Comparison of ENCODE assay signal across 7 mouse cellular contexts in genomic region chr13:48624968-48625398, GRCm38 (mm10). TPM values are rescaled to one million over a fixed set of nuclear protein-coding genes. Genes with fewer than 3 reads are reported as not detected.
DNase-seq lines count a peak whose midpoint lies in the region; ATAC-seq and TF ChIP-seq lines count a peak whose summit lies in the region.

No protein-coding gene starts in this region.

- H3K4me1 ChIP-seq in neural tube, embryonic 11.5 days (ENCODE audit: control insufficient read depth, insufficient read depth, low read length) = no peaks in the 10 kb centered on the region
- H3K4me1 ChIP-seq in intestine, postnatal 0 days (replicated peaks; ENCODE audit: control insufficient read depth, insufficient read depth, low read length) = no peaks in the 10 kb centered on the region
- peaks cover 11% of the 10 kb centered on the region for H3K4me1 ChIP-seq in neural tube, embryonic 15.5 days

- peak overlapping the region; percentile 66 for H3K4me2 ChIP-seq in neural tube, embryonic 11.5 days (ENCODE audit: low read depth)
- H3K4me2 ChIP-seq in intestine, postnatal 0 days (replicated peaks; ENCODE audit: low read depth) = peak overlapping the region; percentile 85
- H3K4me2 ChIP-seq in neural tube, embryonic 15.5 days = peak overlapping the region; percentile 87

- H3K27me3 ChIP-seq in neural tube, embryonic 11.5 days (ENCODE audit: control insufficient read depth, insufficient read depth, low read length) = no peaks in the 10 kb centered on the region
- 0 out of 2 replicates have a peak, but pooled peaks cover 3% of the 10 kb centered on the region for H3K27me3 ChIP-seq in intestine, postnatal 0 days (replicated peaks; ENCODE audit: control insufficient read depth, insufficient read depth, low read length)
- no peaks in the 10 kb centered on the region for H3K27me3 ChIP-seq in neural tube, embryonic 15.5 days (replicated peaks)

- peak overlapping the region; percentile 62 for H3K4me3 ChIP-seq in neural tube, embryonic 11.5 days (ENCODE audit: low read depth, low read length)
- H3K4me3 ChIP-seq in intestine, postnatal 0 days (ENCODE audit: low read depth, low read length) = peak overlapping the region; percentile 65
- H3K4me3 ChIP-seq in neural tube, embryonic 15.5 days (replicated peaks) = peak overlapping the region; percentile 89

- 3% methylated on average over 26 of the region's 26 CpGs for WGBS in neural tube, embryonic 11.5 days
- 1% methylated on average over 26 of the region's 26 CpGs for WGBS in intestine, postnatal 0 days
- 2% methylated on average over 26 of the region's 26 CpGs for WGBS in neural tube, embryonic 15.5 days

- ATAC-seq in neural tube, embryonic 11.5 days (ENCODE audit: insufficient read depth, low FRiP score, low TSS enrichment) = peak; percentile 5
- ATAC-seq in erythroblast, adult 5-6 weeks (replicated peaks; ENCODE audit: low FRiP score, poor library complexity, severe bottlenecking) = peak; percentile 48; the same call in 1 of the 2 replicates
- no peak for ATAC-seq in intestine, postnatal 0 days
- ATAC-seq in neural tube, embryonic 15.5 days (ENCODE audit: low FRiP score) = peak; percentile 87

- H3K9me3 ChIP-seq in neural tube, embryonic 11.5 days (ENCODE audit: control insufficient read depth, low read length) = no peaks in the 10 kb centered on the region
- H3K9me3 ChIP-seq in intestine, postnatal 0 days (ENCODE audit: control insufficient read depth) = no peaks in the 10 kb centered on the region
- no peaks in the 10 kb centered on the region for H3K9me3 ChIP-seq in neural tube, embryonic 15.5 days (replicated peaks)

- TF ChIP-seq CTCF in intestine, postnatal 0 days (IDR thresholded peaks at IDR 0.05; ENCODE audit: low read depth) = no peak

- H3K36me3 ChIP-seq in neural tube, embryonic 11.5 days (ENCODE audit: control insufficient read depth, insufficient read depth, low read length) = no peaks in the 10 kb centered on the region
- H3K36me3 ChIP-seq in intestine, postnatal 0 days (ENCODE audit: control insufficient read depth, insufficient read depth) = no peaks in the 10 kb centered on the region
- H3K36me3 ChIP-seq in neural tube, embryonic 15.5 days = no peaks in the 10 kb centered on the region

- H3K9ac ChIP-seq in neural tube, embryonic 11.5 days (ENCODE audit: low read length) = peak overlapping the region; percentile 89
- peak overlapping the region; percentile 69 for H3K9ac ChIP-seq in intestine, postnatal 0 days (ENCODE audit: low read depth, low read length)
- peak overlapping the region; percentile 95 for H3K9ac ChIP-seq in neural tube, embryonic 15.5 days (replicated peaks)

- peak overlapping the region; percentile 68; the same call in 1 of the 2 replicates for H3K27ac ChIP-seq in neural tube, embryonic 11.5 days (ENCODE audit: low read depth, low read length)
- H3K27ac ChIP-seq in intestine, postnatal 0 days (ENCODE audit: low read depth, low read length) = peak overlapping the region; percentile 41
- peak overlapping the region; percentile 91 for H3K27ac ChIP-seq in neural tube, embryonic 15.5 days (replicated peaks)

- no peak for DNase-seq in neural tube, embryonic 11.5 days (ENCODE audit: low spot score)
- DNase-seq in neural tube, embryonic 10.5 days (ENCODE audit: extremely low spot score, low spot score) = no peak
- no peak for DNase-seq in adrenal gland, adult 2 months
- no peak for DNase-seq in gastrocnemius, postnatal 36 days

- intact Hi-C loops in gastrocnemius, postnatal 36 days (cut with DNase I) = no loop called here

RNA-seq across cellular contexts. Expression of gene Ptpdc1, which starts 0.5 kb away (rescaled TPM):
- 14.5 and 15.0 TPM in 2 replicates for polyA plus RNA-seq in neural tube, embryonic 11.5 days (2014; fragmentation: Nextera tagmentation; extraction: Ambion mirVana)
- total RNA-seq in erythroblast, adult 5-6 weeks (2015; ENCODE audit: low replicate concordance) = 1.0 TPM in 1 of 2 replicates, not detected in the other
- total RNA-seq in erythroblast, adult 5-6 weeks (2017; ENCODE audit: low replicate concordance) = 0.43 and 0.56 TPM in 2 replicates
- polyA plus RNA-seq in intestine, postnatal 0 days (2015; fragmentation: Nextera tagmentation; extraction: Ambion mirVana) = 1.9 and 2.5 TPM in 2 replicates
- 15.2 and 17.5 TPM in 2 replicates for polyA plus RNA-seq in neural tube, embryonic 15.5 days (2015; fragmentation: Nextera tagmentation; extraction: Ambion mirVana)
- 1 to 10 TPM; 4.6 to 9.8 TPM for total RNA-seq in adrenal gland, adult 2 months (2021)
- polyA plus RNA-seq in adrenal gland, adult 2 months (2012; rRNA removed) = 1.3 and 1.4 TPM in 2 replicates
- 1 to 10 TPM; 3.4 to 3.8 TPM for total RNA-seq in gastrocnemius, postnatal 36 days (2021)

RNA-seq across cellular contexts. Expression of gene Barx1, which starts 37.8 kb away (rescaled TPM):
- 0.51 TPM in 1 of 2 replicates, not detected in the other for polyA plus RNA-seq in neural tube, embryonic 11.5 days (2014; fragmentation: Nextera tagmentation; extraction: Ambion mirVana)
- total RNA-seq in erythroblast, adult 5-6 weeks (2015; ENCODE audit: low replicate concordance) = not detected in 2 replicates
- not detected in 2 replicates for total RNA-seq in erythroblast, adult 5-6 weeks (2017; ENCODE audit: low replicate concordance)
- polyA plus RNA-seq in intestine, postnatal 0 days (2015; fragmentation: Nextera tagmentation; extraction: Ambion mirVana) = 0.29 and 2.1 TPM in 2 replicates
- polyA plus RNA-seq in neural tube, embryonic 15.5 days (2015; fragmentation: Nextera tagmentation; extraction: Ambion mirVana) = 0.14 and 0.80 TPM in 2 replicates
- total RNA-seq in adrenal gland, adult 2 months (2021) = not detected
- not detected in 2 replicates for polyA plus RNA-seq in adrenal gland, adult 2 months (2012; rRNA removed)
- not detected for total RNA-seq in gastrocnemius, postnatal 36 days (2021)

Comparison
In these comparisons a context has a peak if more than half of its experiments do, and no peak if none do; other contexts are left out.
1. H3K27ac ChIP-seq: peak in every context shown above with its lines; median percentile 91 in neural tube, embryonic 15.5 days; 68 in neural tube, embryonic 11.5 days; 41 in intestine, postnatal 0 days.